Mouse (Mus musculus): Measurements from ENCODE around the gene Ogfrl1.

Gene Ogfrl1

DNA sequence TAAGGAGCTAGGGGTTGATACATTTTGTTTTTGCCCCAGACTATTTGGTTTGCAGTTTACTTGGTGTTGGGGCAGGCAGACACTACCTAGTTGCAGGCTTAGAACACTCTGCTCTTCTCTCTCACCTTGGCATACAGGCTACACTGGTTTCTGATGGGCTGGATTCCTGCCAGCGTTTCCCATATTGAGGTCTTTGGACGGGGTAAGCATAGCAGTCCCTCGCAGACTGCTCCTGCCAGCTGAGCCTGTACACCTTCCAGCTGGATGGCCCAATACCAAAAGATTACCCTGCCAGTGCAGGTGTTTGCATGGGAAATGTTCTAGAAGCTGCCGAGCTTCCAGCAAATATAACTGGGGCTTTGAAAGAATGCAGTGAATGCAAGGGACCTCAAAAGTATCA is 45.8 kb downstream of the Ogfrl1 start:
- DNase-seq (ENCODE audit: low read depth) = no peak

DNA sequence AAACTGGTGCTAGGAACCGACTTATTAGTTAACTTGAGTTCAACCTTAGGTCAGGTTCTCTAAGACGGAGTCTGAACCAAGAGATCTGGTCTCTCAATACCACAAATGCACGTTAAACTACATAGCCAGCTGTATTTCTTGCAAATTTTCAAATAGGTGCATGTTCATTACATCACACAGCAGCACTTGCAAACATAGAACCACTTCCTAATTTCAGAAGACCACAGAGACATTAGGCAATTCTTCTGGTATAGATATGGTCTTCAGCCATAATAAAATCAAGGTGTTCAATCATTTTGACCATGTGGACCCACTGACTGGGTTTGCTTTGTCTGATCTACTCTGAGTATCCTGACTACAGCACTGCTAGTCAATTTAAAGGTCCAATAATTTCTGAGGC is 51.9 kb downstream of the Ogfrl1 start:
- no peak for DNase-seq (ENCODE audit: low read depth)

DNA sequence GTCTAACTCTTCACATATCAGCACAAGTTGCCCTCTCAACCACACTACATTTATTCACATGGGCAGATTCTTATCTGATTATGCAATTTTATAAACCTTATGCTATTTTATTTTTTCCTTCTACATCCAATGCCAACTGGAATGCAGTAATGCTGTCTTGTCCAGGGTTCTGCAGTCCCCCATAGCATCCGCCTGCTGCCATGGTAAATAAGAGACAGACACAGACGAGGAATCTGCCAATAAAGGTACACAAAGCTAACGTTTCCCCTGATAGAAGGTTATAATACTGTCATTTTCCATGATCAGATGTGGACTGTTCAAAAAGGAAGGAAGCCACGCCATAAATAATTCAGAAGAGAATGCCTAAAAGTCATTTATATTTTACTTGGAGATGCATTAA is 54.7 kb downstream of the Ogfrl1 start:
- no peak for DNase-seq (ENCODE audit: low read depth)

DNA sequence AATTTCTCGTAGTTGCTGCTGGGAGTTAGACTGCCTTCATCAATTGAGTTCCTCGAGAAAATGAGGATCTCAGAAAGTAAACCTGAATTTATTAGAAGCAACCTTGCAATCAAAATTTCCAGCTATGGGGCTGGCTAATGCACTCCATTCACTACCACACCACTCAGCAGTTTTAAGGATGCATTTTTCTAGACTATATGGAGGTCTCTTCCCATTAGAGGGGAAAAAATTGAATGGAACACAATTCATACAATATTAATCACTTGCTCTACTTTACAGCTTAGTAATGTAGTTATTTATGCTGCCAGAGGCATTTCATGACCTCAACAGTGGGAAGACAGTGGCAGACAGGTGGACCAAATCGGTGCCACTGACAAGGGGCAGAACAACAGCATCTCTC is 55.3 kb downstream of the Ogfrl1 start:
- DNase-seq (ENCODE audit: low read depth) = no peak

DNA sequence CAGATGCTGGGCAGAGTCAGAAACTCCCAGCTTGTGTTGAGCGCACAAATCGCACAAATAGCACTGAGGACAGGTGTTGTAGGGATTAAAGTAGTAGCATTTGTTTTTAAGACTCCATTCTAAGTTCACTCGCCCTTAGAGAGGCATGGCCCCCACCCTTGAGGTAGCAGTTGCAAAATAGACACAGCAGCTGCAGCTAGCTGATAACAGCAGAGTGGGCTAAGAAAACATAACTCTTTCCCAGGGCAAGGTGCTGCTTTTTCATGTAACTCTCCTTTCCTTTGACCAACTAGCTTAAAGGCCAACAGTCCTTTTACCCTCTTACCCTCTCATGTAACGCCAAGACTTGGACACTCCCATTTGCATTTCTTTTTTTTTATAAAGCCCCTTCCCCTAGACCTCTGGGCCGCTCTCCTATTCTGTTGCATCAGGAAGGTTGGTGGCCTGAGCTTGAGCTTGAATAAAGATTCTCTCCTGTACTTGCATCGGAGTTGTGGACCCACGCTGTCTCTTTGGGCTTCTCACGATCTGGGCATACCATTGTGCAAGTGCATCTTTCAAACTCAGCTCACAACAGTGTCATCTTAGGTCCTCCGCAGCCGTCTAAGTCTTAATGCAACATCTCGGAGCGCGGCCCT is 61.7 kb downstream of the Ogfrl1 start:
- DNase-seq (ENCODE audit: low read depth) = no peak

DNA sequence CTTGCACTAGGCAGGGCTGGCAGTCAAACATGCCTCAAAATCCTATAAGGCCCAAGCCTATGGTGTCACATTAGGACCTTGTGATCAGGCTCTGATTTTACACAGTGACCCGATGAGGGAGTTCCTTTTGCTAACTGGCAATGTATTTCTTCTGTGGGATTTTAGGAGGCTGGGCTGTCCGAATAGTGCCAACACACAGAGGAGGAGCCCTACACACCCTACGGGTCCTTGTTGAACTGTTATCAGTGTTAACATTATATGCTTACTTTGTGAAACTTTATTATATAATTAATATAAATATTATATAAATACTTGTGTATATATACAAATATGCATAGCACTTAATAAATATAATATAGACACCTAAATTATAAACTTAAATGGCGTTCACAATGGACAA is 62.5 kb downstream of the Ogfrl1 start:
- no peak for DNase-seq (ENCODE audit: low read depth)

DNA sequence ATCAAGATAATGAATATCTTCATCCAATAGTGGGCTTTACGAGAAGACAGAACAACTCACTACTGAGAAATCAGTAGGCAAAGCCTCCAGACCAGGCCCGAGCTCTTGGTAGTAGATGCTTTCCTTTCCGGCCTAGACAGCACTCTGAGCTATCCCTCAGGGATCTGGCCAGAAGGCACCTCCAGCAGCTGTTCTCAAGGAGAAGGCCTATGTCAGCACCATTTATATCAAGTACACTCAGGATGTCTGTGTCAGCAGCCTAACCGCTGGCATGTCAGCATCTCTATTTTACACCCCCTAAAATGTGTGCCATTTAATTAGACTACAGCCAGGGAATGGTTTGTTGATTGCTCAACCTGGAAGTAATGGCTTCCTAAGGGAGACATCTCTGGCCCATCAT is 65.4 kb downstream of the Ogfrl1 start:
- DNase-seq (ENCODE audit: low read depth) = no peak

DNA sequence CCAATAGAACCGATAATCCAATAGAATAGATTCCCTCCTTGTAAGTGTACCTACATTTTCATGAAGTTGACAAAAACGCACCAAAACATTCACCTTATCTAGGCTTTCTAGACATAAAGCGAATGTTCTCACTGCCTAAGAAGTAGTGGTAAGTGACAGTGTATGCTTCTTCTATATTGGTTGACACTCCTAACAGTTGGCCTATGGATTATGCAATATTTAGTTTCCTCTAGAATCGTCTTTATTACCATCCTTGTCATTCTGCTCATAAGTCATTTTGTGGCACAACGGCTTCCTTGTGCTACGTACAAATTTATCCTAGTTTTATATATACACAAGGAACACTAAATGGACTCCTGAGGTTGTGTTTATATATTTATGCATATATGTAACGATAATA is 72.4 kb downstream of the Ogfrl1 start:
- DNase-seq (ENCODE audit: low read depth) = no peak

DNA sequence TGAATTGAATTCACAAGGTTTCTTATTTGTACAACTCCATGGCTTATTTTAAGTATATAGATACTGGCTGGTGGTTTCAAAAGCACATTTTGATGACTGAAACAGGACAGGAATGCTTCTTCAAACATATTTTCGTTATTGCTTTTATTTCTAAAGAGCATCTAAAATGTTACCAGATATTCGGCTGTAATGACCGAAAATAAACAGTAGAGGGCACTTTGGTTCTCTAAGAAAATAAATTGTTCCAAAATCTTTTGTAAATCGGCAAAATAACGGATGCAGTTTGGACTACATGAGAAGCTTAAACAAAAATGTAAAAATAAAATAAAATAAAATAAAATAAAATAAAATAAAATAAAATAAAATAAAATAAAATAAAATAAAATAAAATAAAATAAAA is 73.3 kb downstream of the Ogfrl1 start:
- DNase-seq (ENCODE audit: low read depth) = peak; percentile 38

DNA sequence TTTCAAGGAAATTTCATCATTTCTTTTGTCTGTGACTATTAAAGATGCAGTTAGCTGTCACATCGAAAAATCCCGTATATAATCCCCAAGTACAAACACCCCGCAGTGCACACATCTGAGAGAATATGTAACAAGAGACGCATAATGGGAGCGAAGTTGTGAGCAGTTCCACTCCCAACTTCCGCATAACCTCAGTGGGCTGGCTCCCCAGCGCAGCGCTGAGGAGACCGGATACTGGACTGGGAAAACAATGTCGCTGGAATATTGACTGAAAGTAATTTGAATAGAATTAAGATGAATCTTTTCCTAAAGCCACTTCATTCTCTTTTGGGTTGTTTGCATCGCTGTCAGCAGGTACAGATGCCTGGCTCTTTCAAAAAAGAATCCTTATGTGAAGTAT is 74.3 kb downstream of the Ogfrl1 start:
- DNase-seq (ENCODE audit: low read depth) = no peak

DNA sequence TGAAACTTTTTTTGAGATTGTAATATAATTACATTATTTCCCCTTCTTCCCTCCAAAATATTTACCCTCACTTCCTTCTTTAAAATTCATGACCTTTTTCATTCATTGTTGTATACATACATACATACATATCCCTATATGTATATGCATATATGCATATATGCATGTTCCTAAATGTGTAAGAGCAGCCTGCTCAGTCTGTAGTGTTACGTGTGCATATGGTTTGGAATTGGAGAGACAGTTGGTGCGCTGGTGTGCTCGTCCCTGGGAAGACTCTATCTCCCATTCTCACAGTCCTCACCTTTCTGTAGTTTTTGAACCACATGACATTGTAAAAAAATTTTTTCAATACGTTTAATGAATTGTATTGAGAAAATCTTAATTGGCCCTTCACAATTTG is 75.4 kb downstream of the Ogfrl1 start:
- no peak for DNase-seq (ENCODE audit: low read depth)

DNA sequence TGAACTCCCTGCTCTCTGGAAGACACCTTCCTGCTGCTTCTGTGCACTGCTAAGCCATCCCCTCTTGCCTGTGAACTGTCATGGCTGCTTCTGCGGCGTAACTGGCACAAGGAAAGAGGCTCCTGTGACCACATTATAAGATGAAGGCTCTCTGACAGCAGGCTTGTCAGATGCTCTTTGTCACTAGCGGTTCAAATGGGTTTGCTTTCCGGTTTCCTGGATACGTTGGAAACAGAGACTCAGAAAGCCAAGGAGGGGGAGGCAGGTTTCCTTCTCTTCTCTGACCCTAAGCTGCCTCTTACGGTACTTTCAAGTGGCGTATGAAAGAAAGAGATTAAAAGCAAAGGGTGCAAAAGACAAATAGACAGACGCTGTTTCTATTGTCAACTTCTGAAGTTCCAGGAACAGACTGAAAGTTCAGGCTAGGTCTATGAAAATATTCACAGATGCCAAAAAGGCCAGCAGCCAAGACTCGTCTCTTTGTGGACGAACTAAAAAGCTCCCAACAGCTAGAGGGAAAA is 76.2 kb downstream of the Ogfrl1 start:
- peak; percentile 36 for DNase-seq (ENCODE audit: low read depth)

DNA sequence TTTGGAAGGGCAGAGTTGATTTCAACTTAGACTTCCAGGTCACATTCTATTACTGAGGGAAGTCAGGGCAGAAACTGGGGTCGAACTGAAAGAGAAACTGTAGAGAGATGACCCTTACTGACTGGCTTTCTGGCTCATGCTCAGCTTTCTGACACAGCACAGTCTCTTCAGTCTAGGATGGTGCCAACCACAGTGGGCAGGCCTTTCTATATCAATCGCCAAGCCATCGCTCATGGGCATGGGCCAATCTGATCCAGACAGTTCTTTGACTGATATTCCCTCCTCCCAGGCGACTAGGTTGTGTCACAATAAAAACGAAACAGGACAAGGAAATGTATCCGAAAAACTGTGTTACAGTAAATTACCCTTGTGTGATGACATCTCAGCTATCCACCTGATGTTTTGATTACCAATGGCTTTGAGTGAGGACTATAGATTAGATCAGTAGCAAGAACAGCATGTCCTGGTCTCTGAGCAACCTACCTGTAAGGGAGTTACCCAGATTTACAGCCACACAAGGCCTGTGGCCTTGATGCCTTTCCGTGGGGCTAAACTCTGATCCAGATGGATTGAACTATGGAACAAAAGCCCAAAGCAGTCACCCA is 76.9 kb downstream of the Ogfrl1 start:
- DNase-seq (ENCODE audit: low read depth) = no peak
